Comparison of ENCODE assay signal across 19 mouse cellular contexts in genomic region chr15:11121721-11122120, GRCm38 (mm10). TPM values are rescaled to one million over a fixed set of nuclear protein-coding genes. Genes with fewer than 3 reads are reported as not detected.
DNase-seq lines count a peak whose midpoint lies in the region; ATAC-seq and TF ChIP-seq lines count a peak whose summit lies in the region.
"Had no signal": no experiment of that assay in that cellular context is flagged by ENCODE, and none has a peak within 500 bp of the region (broad histone marks: within the 10 kb centered on the region; RNA-seq: fewer than 3 reads in every experiment).

No protein-coding gene starts in this region.

- H3K27ac ChIP-seq in midbrain, embryonic 15.5 days, result no peak overlapping the region
- no peak overlapping the region for H3K27ac ChIP-seq in midbrain, postnatal 0 days (ENCODE audit: low read depth, low read length)
- no peak overlapping the region for H3K27ac ChIP-seq in forebrain, embryonic 13.5 days
- no peak overlapping the region for H3K27ac ChIP-seq in forebrain, postnatal 0 days (ENCODE audit: low read depth, low read length)
- H3K27ac ChIP-seq: embryonic facial prominence, embryonic 10.5 days; heart, embryonic 13.5 days; hindbrain, embryonic 15.5 days had no signal

- H3K4me2 ChIP-seq in midbrain, embryonic 15.5 days, result no peak overlapping the region
- H3K4me2 ChIP-seq in midbrain, postnatal 0 days (ENCODE audit: low read depth, low read length, poor library complexity, severe bottlenecking), result no peak overlapping the region
- no peak overlapping the region for H3K4me2 ChIP-seq in forebrain, embryonic 13.5 days
- no peak overlapping the region for H3K4me2 ChIP-seq in forebrain, postnatal 0 days (ENCODE audit: low read depth)
- H3K4me2 ChIP-seq: heart, embryonic 13.5 days; hindbrain, embryonic 15.5 days had no signal

- no peaks in the 10 kb centered on the region for H3K27me3 ChIP-seq in midbrain, embryonic 15.5 days (replicated peaks)
- H3K27me3 ChIP-seq in midbrain, postnatal 0 days (ENCODE audit: insufficient read depth, low read length), result no peaks in the 10 kb centered on the region
- no peaks in the 10 kb centered on the region for H3K27me3 ChIP-seq in forebrain, embryonic 13.5 days
- no peaks in the 10 kb centered on the region for H3K27me3 ChIP-seq in forebrain, postnatal 0 days (ENCODE audit: insufficient read depth, low read length)
- H3K27me3 ChIP-seq: CH12.LX; heart, embryonic 13.5 days; hindbrain, embryonic 15.5 days had no signal

- ATAC-seq in midbrain, embryonic 15.5 days (replicated peaks), result peak; percentile 42; the same call in 1 of the 2 replicates
- no peak for ATAC-seq in midbrain, postnatal 0 days (ENCODE audit: low FRiP score)
- ATAC-seq in forebrain, embryonic 13.5 days, result peak; percentile 73
- ATAC-seq in forebrain, postnatal 0 days, result peak; percentile 38; the same call in 1 of the 2 replicates
- ATAC-seq: activated CD4-positive, CD25-positive, alpha-beta regulatory T cell, adult 4 months; Patski had no signal

- H3K9me3 ChIP-seq in midbrain, embryonic 15.5 days, result no peaks in the 10 kb centered on the region
- H3K9me3 ChIP-seq in midbrain, postnatal 0 days (ENCODE audit: low read length), result no peaks in the 10 kb centered on the region
- no peaks in the 10 kb centered on the region for H3K9me3 ChIP-seq in forebrain, embryonic 13.5 days (replicated peaks)
- no peaks in the 10 kb centered on the region for H3K9me3 ChIP-seq in forebrain, postnatal 0 days (ENCODE audit: low read length)
- H3K9me3 ChIP-seq: embryonic facial prominence, embryonic 10.5 days; heart, embryonic 13.5 days; hindbrain, embryonic 15.5 days had no signal

- TF ChIP-seq CTCF in midbrain, postnatal 0 days (IDR thresholded peaks at IDR 0.05), result no peak
- no peak for TF ChIP-seq CTCF in forebrain, postnatal 0 days (IDR thresholded peaks at IDR 0.05; ENCODE audit: low read depth)

- H3K4me1 ChIP-seq in midbrain, embryonic 15.5 days, result no peaks in the 10 kb centered on the region
- H3K4me1 ChIP-seq in midbrain, postnatal 0 days (ENCODE audit: insufficient read depth, low read length), result no peaks in the 10 kb centered on the region
- H3K4me1 ChIP-seq in forebrain, embryonic 13.5 days, result no peaks in the 10 kb centered on the region
- no peaks in the 10 kb centered on the region for H3K4me1 ChIP-seq in forebrain, postnatal 0 days (ENCODE audit: insufficient read depth)
- H3K4me1 ChIP-seq: heart, embryonic 13.5 days; hindbrain, embryonic 15.5 days had no signal

- no peak overlapping the region for H3K4me3 ChIP-seq in midbrain, embryonic 15.5 days
- H3K4me3 ChIP-seq in midbrain, postnatal 0 days (ENCODE audit: low read depth, low read length), result no peak overlapping the region
- H3K4me3 ChIP-seq in forebrain, embryonic 13.5 days, result no peak overlapping the region
- H3K4me3 ChIP-seq in forebrain, postnatal 0 days (ENCODE audit: low read depth, low read length), result no peak overlapping the region
- H3K4me3 ChIP-seq: embryonic facial prominence, embryonic 10.5 days; heart, embryonic 13.5 days; hindbrain, embryonic 15.5 days had no signal

- intact Hi-C loops in left cerebral cortex, postnatal 14 days (cut with DNase I), result no loop called here

- peak; percentile 72 for DNase-seq in heart, adult 11 months
- DNase-seq in heart, adult 18-20 months, result no peak
- no peak for DNase-seq in midbrain, postnatal 0 days (ENCODE audit: low spot score)
- DNase-seq in forebrain, postnatal 0 days, result no peak
- DNase-seq in left cerebral cortex, postnatal 14 days (ENCODE audit: low spot score in 2 of 2), result no peak
- DNase-seq: adrenal gland, postnatal 14 days; cerebellum, adult 2 months; cerebellum, postnatal 10 days; gastrocnemius, postnatal 14 days; heart, postnatal 36 days; kidney, adult 11 months had no signal

- no peak overlapping the region for H3K9ac ChIP-seq in midbrain, embryonic 15.5 days
- no peak overlapping the region for H3K9ac ChIP-seq in midbrain, postnatal 0 days (replicated peaks; ENCODE audit: low read length, poor library complexity, severe bottlenecking)
- H3K9ac ChIP-seq in forebrain, embryonic 13.5 days, result no peak overlapping the region
- no peak overlapping the region for H3K9ac ChIP-seq in forebrain, postnatal 0 days
- H3K9ac ChIP-seq: heart, embryonic 13.5 days; hindbrain, embryonic 15.5 days had no signal

- WGBS in midbrain, embryonic 15.5 days, result 36% methylated on average over 1 of the region's 1 CpGs
- WGBS in midbrain, postnatal 0 days, result 23% methylated on average over 1 of the region's 1 CpGs
- WGBS in forebrain, embryonic 13.5 days, result 9% methylated on average over 1 of the region's 1 CpGs
- WGBS in forebrain, postnatal 0 days, result 24% methylated on average over 1 of the region's 1 CpGs

- no peaks in the 10 kb centered on the region for H3K36me3 ChIP-seq in midbrain, embryonic 15.5 days (replicated peaks)
- H3K36me3 ChIP-seq in midbrain, postnatal 0 days (ENCODE audit: insufficient read depth, low read length), result no peaks in the 10 kb centered on the region
- H3K36me3 ChIP-seq in forebrain, embryonic 13.5 days (ENCODE audit: poor library complexity, severe bottlenecking), result no peaks in the 10 kb centered on the region
- no peaks in the 10 kb centered on the region for H3K36me3 ChIP-seq in forebrain, postnatal 0 days (ENCODE audit: insufficient read depth)
- H3K36me3 ChIP-seq: embryonic facial prominence, embryonic 10.5 days; heart, embryonic 13.5 days; hindbrain, embryonic 15.5 days had no signal

RNA-seq across cellular contexts. Expression of gene Adamts12, which starts 57.1 kb away (rescaled TPM):
- 1 to 10 TPM; 1.0 to 1.9 TPM for total RNA-seq in heart, adult 18-20 months (2021)
- 1.8 and 2.2 TPM in 2 replicates for polyA plus RNA-seq in midbrain, embryonic 15.5 days (2015; fragmentation: Nextera tagmentation; extraction: Ambion mirVana)
- total RNA-seq in midbrain, postnatal 0 days (2014; rRNA removed), result 7.4 and 8.6 TPM in 2 replicates
- polyA plus RNA-seq in midbrain, postnatal 0 days (2015; fragmentation: Nextera tagmentation; extraction: Ambion mirVana), result 0.88 and 0.94 TPM in 2 replicates
- polyA plus RNA-seq in forebrain, embryonic 13.5 days (2015; fragmentation: Nextera tagmentation; extraction: Ambion mirVana), result 0.72 and 0.92 TPM in 2 replicates
- 4.0 and 5.4 TPM in 2 replicates for total RNA-seq in forebrain, postnatal 0 days (2014; rRNA removed)
- 0.34 and 0.58 TPM in 2 replicates for polyA plus RNA-seq in forebrain, postnatal 0 days (2015; fragmentation: Nextera tagmentation; extraction: Ambion mirVana)
- 1 to 10 TPM; 2.3 TPM for total RNA-seq in left cerebral cortex, postnatal 14 days (2021)
